Mouse (Mus musculus) gastrocnemius, adult 2 months (tissue): Measurements from ENCODE around the gene Gm10031. TPM values are rescaled to one million over a fixed set of nuclear protein-coding genes. Genes with fewer than 3 reads are reported as not detected.
"Not testable (repeated sequence)": the region's sequence is repeated elsewhere in the genome, so short reads cannot be mapped to it uniquely, and the experiment has no call there.

Experiments used
- DNase-seq: peaks from one replicate; pipeline ENCODE4 v3.0.0; 2022
- H3K27ac ChIP-seq: fragments of 200-600 bp; 2 replicates; pipeline ENCODE4 v1.8.1; 2022; ENCODE audit warnings: mild to moderate bottlenecking
- H3K4me3 ChIP-seq: fragments of 200-600 bp; 2 replicates; pipeline ENCODE4 v1.8.1; 2022; ENCODE audit warnings: mild to moderate bottlenecking, moderate library complexity
- CTCF ChIP-seq: fragments of 200-600 bp; IDR thresholded peaks from 2 replicates; pipeline ENCODE4 v1.8.1; 2022; ENCODE audit warnings: antibody characterized with exemption, mild to moderate bottlenecking, moderate library complexity
- intact Hi-C: fragments of 180-260 bp; cut with DNase I; formaldehyde crosslinking; loops from one replicate; pipeline ENCODE4 v1.15.1; 2025
- total RNA-seq, 2 experiments: library from RNA; stranded (reverse); gene quantifications; 2 replicates each; pipeline ENCODE4 v1.2.3; 2021

Gm10031 gene
- total RNA-seq, 2 experiments from 2014 or later, result 42.9 to 49.5 TPM

GRCm38 (mm10) chr1:156520136-156520780 lies 3.6 kb upstream of the Gm10031 start:
- TF ChIP-seq CTCF, result no peak
- intact Hi-C loops, result no loop called here
- no peak overlapping the region for H3K27ac ChIP-seq
- no peak overlapping the region for H3K4me3 ChIP-seq
- no peak for DNase-seq

- H3K27ac ChIP-seq, result no peak overlapping the region
- DNase-seq, result no peak
- intact Hi-C loops, result no loop called here
- no peak for TF ChIP-seq CTCF
- H3K4me3 ChIP-seq, result no peak overlapping the region
Observed at GRCm38 (mm10) chr1:156521796-156522517, 1.9 kb upstream of the Gm10031 start.

DNA sequence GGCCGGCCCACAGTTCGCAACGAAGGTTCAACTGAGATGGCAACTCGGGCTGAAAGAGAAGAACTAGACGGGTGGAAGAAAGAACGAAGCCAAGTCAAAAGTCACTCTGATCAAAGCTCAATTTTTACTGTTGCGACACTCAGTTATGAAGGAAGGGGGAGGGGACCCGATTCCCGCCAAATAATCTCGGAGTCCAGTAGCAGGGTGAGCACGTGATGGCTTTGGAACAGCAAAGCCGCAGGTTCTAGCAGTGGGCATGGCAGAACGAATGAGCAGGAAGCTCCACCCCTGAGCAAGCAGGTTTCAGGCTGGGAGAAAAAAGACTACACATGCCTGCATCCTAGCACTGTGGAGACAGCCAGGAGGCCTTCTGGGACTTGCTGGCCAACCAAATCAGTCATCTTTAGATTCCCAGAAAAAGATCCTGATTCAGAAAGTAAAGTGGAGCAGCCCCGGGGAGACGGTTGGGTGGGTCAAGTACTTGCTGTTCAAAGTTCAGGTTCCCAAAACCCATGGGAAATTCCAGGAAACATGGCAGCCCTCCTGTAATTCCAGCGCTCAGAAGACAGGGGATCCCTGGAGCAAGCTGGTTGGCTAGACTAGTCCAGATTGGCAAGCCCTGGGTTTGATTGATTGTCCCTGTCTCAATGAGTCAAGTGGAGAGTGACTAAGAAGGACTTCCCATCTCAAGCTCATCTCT lies 8.8 kb downstream of the Gm10031 start:
- intact Hi-C loops, H3K27ac ChIP-seq, H3K4me3 ChIP-seq, DNase-seq: not testable (repeated sequence)

GRCm38 (mm10) chr1:156533483-156533882 lies 9.7 kb downstream of the Gm10031 start:
- Histone ChIP-seq H3K27ac (no peak overlapping the region), H3K4me3 (no peak overlapping the region)
- intact Hi-C loops, result no loop called here
- TF ChIP-seq CTCF, result no peak
- DNase-seq, result no peak

DNA sequence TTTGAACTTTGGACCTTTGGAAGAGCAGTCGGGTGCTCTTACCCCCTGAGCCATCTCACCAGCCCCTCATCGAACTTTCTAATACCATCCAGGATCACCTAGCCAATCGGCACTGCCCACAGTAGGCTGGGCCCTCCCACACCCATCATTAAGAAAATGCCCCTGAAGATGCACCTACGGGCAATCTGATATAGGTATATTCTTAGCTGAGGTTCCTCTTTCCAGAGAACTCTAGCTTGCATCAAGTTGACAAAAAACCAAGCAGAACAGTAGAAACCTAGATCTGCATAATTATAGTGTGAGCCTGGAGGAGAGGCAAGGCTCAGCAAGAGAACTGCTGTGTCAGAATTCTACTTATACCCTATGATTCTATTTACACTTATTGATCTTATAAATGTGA lies 10.1 kb downstream of the Gm10031 start:
- no peak overlapping the region for H3K4me3 ChIP-seq
- H3K27ac ChIP-seq, result no peak overlapping the region
- DNase-seq, result no peak
- intact Hi-C loops, result no loop called here
- no peak for TF ChIP-seq CTCF

DNA sequence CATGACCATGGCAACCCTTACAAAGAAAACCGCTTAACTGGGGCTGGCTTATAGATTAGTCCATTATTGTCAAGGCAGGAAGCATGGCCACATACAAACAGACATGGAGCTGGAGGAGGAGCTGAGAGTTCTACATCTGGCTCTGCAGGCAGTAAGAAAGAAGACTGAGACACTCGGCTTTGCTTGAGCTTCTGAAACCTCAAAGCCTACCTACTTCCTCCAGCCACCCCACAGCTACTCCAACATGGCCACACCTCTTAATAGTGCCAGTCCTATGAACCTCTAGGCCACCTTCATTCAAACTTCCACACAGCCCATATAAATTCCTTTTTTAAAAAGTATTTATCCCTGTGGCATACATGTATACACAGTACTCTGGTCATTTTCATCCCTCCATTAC lies 13.2 kb downstream of the Gm10031 start:
- intact Hi-C loops, result loop anchor here (5.0 kb wide), 1 partner anchor 115 kb away; the partner anchor contains the start of gene Axdnd1
- TF ChIP-seq CTCF, result no peak

GRCm38 (mm10) chr1:156537701-156538100 lies 13.9 kb downstream of the Gm10031 start:
- no peak for TF ChIP-seq CTCF
- H3K27ac ChIP-seq, result no peak overlapping the region
- H3K4me3 ChIP-seq, result no peak overlapping the region
- no peak for DNase-seq
- intact Hi-C loops, result loop anchor here (1.0 to 5.0 kb wide), 3 partner anchors 49 to 115 kb away; partner anchors contain the start of gene Axdnd1

More for the DNA sequence above, 13.2 kb downstream of the Gm10031 start:
- no peak overlapping the region for H3K4me3 ChIP-seq
- H3K27ac ChIP-seq, result no peak overlapping the region
- no peak for DNase-seq

DNA sequence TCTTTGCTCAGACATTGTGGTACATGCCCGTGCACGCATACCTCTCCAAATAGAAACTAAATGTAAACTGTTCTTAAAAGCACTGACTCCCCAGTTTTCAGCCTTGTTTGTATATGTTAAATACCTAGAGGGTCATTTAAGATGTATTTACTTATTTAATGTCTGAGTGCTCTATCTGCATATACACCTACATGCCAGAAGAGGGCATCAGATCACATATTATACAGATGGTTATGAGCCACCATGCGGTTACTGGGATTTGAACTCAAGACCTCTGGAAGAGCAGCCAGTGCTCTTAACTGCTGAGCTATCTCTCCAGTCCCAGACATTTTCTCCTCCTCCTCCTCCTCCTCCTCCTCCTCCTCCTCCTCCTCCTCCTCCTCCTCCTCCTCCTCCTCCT lies 14.6 kb downstream of the Gm10031 start:
- peak; percentile 68 for TF ChIP-seq CTCF
- no peak for DNase-seq
- intact Hi-C loops, result loop anchor here (1.0 to 5.0 kb wide), 3 partner anchors 50 to 116 kb away; partner anchors contain the start of gene Axdnd1
- no peak overlapping the region for H3K4me3 ChIP-seq
- H3K27ac ChIP-seq, result no peak overlapping the region

DNA sequence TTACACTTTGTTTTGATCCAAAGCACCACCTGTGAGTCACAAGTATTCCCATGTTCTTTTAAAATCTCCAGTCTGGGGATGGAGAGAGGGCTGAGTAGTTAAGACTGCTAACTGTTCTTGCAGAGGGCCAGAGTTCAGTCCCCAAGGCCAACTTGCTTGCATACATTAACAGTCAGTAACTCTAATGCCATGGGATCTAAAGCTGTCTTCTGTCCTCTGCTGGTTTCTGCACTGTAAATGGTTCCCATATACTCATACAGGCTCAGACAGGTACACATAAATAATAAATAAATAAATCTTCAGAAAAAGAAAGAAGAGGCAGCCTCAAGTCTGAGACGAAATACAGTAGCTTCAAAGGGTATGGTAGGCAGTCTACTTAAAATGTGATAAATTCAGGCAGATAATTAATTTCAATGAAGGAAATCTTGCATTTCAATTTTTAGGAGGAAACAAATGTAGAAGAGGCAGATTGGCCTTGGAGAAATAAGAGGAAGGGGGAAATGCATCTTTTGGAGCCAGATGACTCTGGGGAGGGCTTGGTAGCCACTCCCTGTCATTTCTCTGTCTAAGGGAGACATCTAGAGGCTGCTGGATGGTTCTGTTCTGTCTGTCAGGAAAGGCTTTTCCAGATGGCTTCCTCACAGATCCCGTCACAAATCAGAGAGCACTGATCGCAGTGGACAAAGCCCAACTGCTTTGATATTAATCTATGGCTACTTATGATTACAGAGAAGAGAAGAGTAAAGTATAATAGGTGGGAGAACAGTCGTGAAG lies 16.2 kb downstream of the Gm10031 start:
- Histone ChIP-seq H3K27ac (no peak overlapping the region), H3K4me3 (no peak overlapping the region)
- TF ChIP-seq CTCF, result peak; percentile 53
- intact Hi-C loops, result loop anchor here (2.0 to 5.0 kb wide), 4 partner anchors 51 to 372 kb away; partner anchors contain the start of gene Axdnd1
- no peak for DNase-seq

- intact Hi-C loops, result loop anchor here (5.0 kb wide), 2 partner anchors 282 to 368 kb away; no protein-coding TSS in a partner anchor
- no peak for TF ChIP-seq CTCF
- DNase-seq, result no peak
Observed at GRCm38 (mm10) chr1:156543999-156544398, 20.2 kb downstream of the Gm10031 start.

DNA sequence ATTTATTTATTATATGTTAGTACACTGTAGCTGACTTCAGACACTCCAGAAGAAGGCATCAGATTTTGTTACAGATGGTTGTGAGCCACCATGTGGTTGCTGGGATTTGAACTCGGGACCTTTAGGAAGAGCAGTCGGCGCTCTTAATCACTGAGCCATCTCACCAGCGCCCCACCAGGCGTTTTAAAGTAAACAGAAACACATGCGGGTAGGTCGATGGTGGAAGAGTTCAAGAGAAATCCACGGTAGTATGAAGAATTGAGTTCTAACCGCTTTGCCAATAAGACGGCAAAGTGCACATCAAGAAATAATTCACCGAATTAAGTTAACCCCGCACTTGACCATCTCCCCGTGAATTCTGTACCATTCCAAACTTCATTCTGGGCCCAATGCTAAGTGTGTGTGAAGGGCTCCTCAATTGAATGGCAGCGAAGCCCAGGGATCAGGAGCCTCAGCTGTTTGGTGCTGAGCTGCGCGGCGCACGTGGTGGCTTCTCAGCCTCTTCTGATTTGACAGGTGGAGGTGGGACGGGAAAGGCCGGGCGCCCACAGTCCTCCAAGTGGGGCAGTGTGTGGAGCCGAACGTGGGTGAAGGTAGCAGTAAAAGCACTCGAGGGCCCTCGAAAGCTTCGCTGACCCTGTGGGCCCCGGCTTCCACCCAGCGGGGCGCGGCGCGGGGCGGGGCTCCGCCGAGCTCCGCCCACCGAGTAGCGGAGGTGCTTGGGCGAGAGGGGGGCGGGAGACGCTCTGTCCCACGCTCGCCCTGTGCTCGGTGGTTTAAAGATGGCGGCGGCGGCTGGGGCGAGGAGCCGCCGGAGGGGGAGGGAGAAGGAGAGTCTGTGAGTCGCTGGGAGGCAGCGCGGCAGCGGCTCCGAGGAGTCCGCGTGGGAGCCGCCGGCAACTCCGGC lies 34.5 kb downstream of the Gm10031 start, which contains the start of gene Abl2:
TSS of gene Abl2 (plus strand) at position 763 of the 907 bp plus-strand sequence.
- TF ChIP-seq CTCF, result no peak
- peak within 1 kb of the TSS; percentile 97 for H3K27ac ChIP-seq
- intact Hi-C loops, result loop anchor here (2.0 to 5.0 kb wide), 2 partner anchors 55 to 159 kb away; partner anchors contain the start of gene Fam20b
- H3K4me3 ChIP-seq, result peak within 1 kb of the TSS; percentile 99
- DNase-seq, result peak; percentile 92

More at GRCm38 (mm10) chr1:156543999-156544398, 20.2 kb downstream of the Gm10031 start:
- Histone ChIP-seq H3K4me3 (no peak overlapping the region), H3K27ac (no peak overlapping the region)
